In the genomic region with DNA sequence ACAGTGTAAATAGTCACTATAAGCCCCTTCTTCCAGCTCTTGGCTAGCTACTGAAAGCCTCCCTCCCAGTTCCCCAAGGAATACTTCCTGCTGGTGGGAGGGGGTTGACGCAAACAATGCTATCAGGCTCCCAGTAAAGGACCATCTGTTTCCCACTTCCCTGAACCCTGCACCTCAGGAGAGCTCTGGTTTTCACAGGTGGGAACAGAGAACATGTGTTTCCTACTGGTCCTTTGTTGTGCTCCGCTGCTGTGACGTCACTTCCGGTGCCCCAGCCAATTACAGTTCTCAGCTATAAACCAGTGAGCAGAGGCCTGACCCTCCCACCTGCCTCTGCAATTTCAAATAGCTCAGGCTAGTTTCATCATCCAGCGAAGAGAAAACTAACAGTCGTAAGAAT, we compare ENCODE assay signal across 9 mouse cellular contexts. TPM values are rescaled to one million over a fixed set of nuclear protein-coding genes. Genes with fewer than 3 reads are reported as not detected.
A peak's percentile ranks its signal among the peaks of the same experiment; 100 is the strongest.
DNase-seq lines count a peak whose midpoint lies in the region; ATAC-seq and TF ChIP-seq lines count a peak whose summit lies in the region.
"Had no signal": no experiment of that assay in that cellular context is flagged by ENCODE, and none has a peak within 500 bp of the region (broad histone marks: within the 10 kb centered on the region; RNA-seq: fewer than 3 reads in every experiment).

A gene (minus strand): TSS at position 206 of the 400 bp plus-strand sequence.

- no peaks in the 10 kb centered on the region for H3K36me3 ChIP-seq in hindbrain, embryonic 14.5 days (replicated peaks; ENCODE audit: control insufficient read depth, insufficient read depth)
- no peaks in the 10 kb centered on the region for H3K36me3 ChIP-seq in liver, embryonic 12.5 days

- H3K27ac ChIP-seq in gastrocnemius, adult 2 months: peak within 1 kb of the TSS; percentile 69
- H3K27ac ChIP-seq in hindbrain, embryonic 14.5 days: no peak within 1 kb of the TSS
- no peak within 1 kb of the TSS for H3K27ac ChIP-seq in liver, embryonic 12.5 days

- no peaks in the 10 kb centered on the region for H3K27me3 ChIP-seq in hindbrain, embryonic 14.5 days (ENCODE audit: control insufficient read depth, insufficient read depth, low read length)
- H3K27me3 ChIP-seq in liver, embryonic 12.5 days (replicated peaks): no peaks in the 10 kb centered on the region

- H3K4me3 ChIP-seq in gastrocnemius, adult 2 months: no peak within 1 kb of the TSS
- no peak within 1 kb of the TSS for H3K4me3 ChIP-seq in hindbrain, embryonic 14.5 days (replicated peaks; ENCODE audit: low read length)
- no peak within 1 kb of the TSS for H3K4me3 ChIP-seq in liver, embryonic 12.5 days
- H3K4me3 ChIP-seq: erythroblast, embryonic 14.5 days had no signal

- H3K9ac ChIP-seq in hindbrain, embryonic 14.5 days: no peak within 1 kb of the TSS
- H3K9ac ChIP-seq in liver, embryonic 12.5 days: no peak within 1 kb of the TSS

- no peak within 1 kb of the TSS for H3K4me2 ChIP-seq in hindbrain, embryonic 14.5 days (replicated peaks)
- peak within 1 kb of the TSS; percentile 20; the same call in 1 of the 2 replicates for H3K4me2 ChIP-seq in liver, embryonic 12.5 days

- 0 out of 2 replicates have a peak, but pooled peaks have one; percentile 37 for ATAC-seq in hindbrain, embryonic 14.5 days (ENCODE audit: low FRiP score)
- no peak for ATAC-seq in liver, embryonic 12.5 days

- 75% methylated on average over 6 of the region's 6 CpGs for WGBS in hindbrain, embryonic 14.5 days
- 35% methylated on average over 6 of the region's 6 CpGs for whole genome bisulfite sequencing in liver, embryonic 12.5 days (ENCODE audit: insufficient replicate concordance)

- intact Hi-C loops in gastrocnemius, adult 2 months (cut with DNase I): no loop called here

- H3K4me1 ChIP-seq in hindbrain, embryonic 14.5 days (replicated peaks; ENCODE audit: control insufficient read depth, insufficient read depth, low read length): no peaks in the 10 kb centered on the region
- no peaks in the 10 kb centered on the region for H3K4me1 ChIP-seq in liver, embryonic 12.5 days

- no peaks in the 10 kb centered on the region for H3K9me3 ChIP-seq in hindbrain, embryonic 14.5 days (ENCODE audit: control insufficient read depth, low read length)
- no peaks in the 10 kb centered on the region for H3K9me3 ChIP-seq in liver, embryonic 12.5 days (replicated peaks)

- peak; percentile 36 for DNase-seq in adrenal gland, postnatal 14 days
- no peak for DNase-seq in adrenal gland, adult 2 months
- peak; percentile 72 for DNase-seq in gastrocnemius, adult 2 months
- no peak for DNase-seq in hindbrain, embryonic 14.5 days (ENCODE audit: low spot score)
- peak; percentile 47 for DNase-seq in thymus, postnatal 0 days (ENCODE audit: low spot score)
- no peak for DNase-seq in cerebellum, postnatal 10 days
- no peak for DNase-seq in left cerebral cortex, adult 11 months (ENCODE audit: low spot score)

- no peak for TF ChIP-seq CTCF in gastrocnemius, adult 2 months (IDR thresholded peaks at IDR 0.05)

RNA-seq across cellular contexts. Expression of the gene that starts here (rescaled TPM):
- total RNA-seq in adrenal gland, postnatal 14 days (2021): 1.3 and 2.4 TPM in 2 replicates
- total RNA-seq in adrenal gland, adult 2 months (2021): under 1 TPM; 0.14 to 0.31 TPM
- polyA plus RNA-seq in adrenal gland, adult 2 months (2012; rRNA removed): 0.03 TPM in 2 replicates
- total RNA-seq in gastrocnemius, adult 2 months (2021): 1 to 10 TPM in 1 of 2 experiments, under 1 TPM in 1; 0.66 to 1.7 TPM
- 0.82 and 1.0 TPM in 2 replicates for polyA plus RNA-seq in hindbrain, embryonic 14.5 days (2014; fragmentation: Nextera tagmentation; extraction: Ambion mirVana)
- 0.06 TPM in 1 of 2 replicates, not detected in the other for polyA plus RNA-seq in liver, embryonic 12.5 days (2016; fragmentation: Nextera tagmentation; extraction: Ambion mirVana)
- polyA plus RNA-seq in thymus, postnatal 0 days (2015; fragmentation: Nextera tagmentation; extraction: Ambion mirVana): 0.17 and 0.40 TPM in 2 replicates
- polyA plus RNA-seq: erythroblast, embryonic 14.5 days had no signal

Comparison
In these comparisons a context has a peak if more than half of its experiments do, and no peak if none do; other contexts are left out.
1. DNase-seq: peak in adrenal gland, postnatal 14 days (single experiment) and gastrocnemius, adult 2 months (single experiment); none in adrenal gland, adult 2 months (single experiment), hindbrain, embryonic 14.5 days (single experiment), cerebellum, postnatal 10 days (0 of 2) and left cerebral cortex, adult 11 months (single experiment).
2. Peak in DNase-seq in thymus, postnatal 0 days; RNA of the gene not detected or under 1 TPM.